Mouse (Mus musculus) heart, postnatal 10 days (tissue): Measurements from ENCODE around the gene Rest. TPM values are rescaled to one million over a fixed set of nuclear protein-coding genes. Genes with fewer than 3 reads are reported as not detected.

Experiments used
- DNase-seq, 2 experiments: peaks; one replicate each; pipeline ENCODE4 v3.0.0; 2021
- intact Hi-C: fragments of 180-260 bp; cut with DNase I; formaldehyde crosslinking; loops from one replicate; pipeline ENCODE4 v1.15.1; 2025
- total RNA-seq, 2 experiments: library from RNA; stranded (reverse); gene quantifications; 2 replicates each; pipeline ENCODE4 v1.2.3; 2021

Rest gene
- total RNA-seq, 2 experiments from 2014 or later = 22.6 to 27.8 TPM

- intact Hi-C loops = no loop called here
- no peak for DNase-seq
Measured at GRCm38 (mm10) chr5:77262105-77262504, 3.2 kb upstream of the Rest start.

DNA sequence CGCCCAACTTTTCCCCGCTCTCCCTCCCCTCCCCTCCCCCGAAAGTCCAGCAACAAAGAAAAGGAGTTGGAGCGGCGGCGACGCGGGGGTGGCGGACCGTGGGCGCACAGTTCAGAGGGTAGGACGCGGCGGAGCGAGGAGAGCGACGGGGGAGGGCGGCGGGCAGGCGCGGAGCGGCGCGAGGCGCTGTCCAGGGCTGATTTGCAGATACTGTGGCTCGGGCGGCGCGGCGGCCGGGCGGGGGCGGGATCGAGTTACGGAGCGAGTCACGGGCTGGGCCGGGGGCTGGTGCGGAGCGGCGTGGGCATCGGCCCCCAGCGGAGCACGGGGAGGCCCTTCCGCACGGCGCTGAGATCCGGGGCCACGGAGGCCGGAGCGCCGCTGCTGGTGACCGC, 377 bp downstream of the Rest start:
- intact Hi-C loops = no loop called here

DNA sequence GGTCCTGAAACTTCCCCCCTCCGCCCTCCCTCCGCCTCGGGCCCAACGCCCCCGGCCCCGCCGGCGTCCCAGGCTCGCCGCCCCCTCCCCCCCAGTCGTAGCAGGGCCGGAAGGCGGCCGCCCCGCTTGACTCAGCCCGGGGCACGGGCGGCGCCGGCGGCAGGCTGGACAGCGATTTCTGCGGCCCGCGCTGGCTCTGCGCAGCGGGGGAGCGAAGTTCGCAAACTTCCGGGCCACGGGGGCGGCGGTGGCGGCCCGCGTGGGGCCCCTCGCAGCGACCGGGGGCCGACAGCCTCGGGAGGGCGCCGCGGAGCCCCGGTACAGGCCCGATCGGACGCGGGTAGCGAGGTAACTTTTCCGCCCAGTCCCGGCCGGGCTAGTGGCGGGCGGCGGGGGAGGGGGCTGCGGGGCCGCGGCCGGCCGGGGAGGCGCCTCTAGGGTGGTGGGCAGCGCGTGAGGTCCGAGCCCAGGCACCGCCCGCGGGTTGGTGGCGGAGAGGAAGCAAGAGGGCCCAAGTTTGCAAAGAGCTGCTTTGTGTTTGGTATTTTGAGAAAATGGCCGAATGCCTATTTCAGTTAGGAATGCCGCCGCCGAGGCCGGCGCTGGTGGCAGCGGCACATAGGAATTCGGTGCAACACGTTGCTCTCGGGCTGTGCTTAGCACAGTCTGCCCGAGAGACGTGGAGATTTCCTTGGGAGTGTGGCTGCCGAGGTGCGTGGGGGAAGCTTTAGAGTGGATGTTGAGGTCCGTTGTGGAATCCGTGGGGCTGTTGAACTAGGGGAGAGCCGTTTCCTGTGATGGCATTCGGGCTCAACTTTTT, 985 bp downstream of the Rest start:
- peak; percentile 66 to 71 for DNase-seq
- intact Hi-C loops = no loop called here

More for the DNA sequence above, 377 bp downstream of the Rest start:
- peak; percentile 79 to 81 for DNase-seq

GRCm38 (mm10) chr5:77266886-77267401, 1.7 kb downstream of the Rest start:
- DNase-seq = peak; percentile 30 to 34
- intact Hi-C loops = no loop called here

DNA sequence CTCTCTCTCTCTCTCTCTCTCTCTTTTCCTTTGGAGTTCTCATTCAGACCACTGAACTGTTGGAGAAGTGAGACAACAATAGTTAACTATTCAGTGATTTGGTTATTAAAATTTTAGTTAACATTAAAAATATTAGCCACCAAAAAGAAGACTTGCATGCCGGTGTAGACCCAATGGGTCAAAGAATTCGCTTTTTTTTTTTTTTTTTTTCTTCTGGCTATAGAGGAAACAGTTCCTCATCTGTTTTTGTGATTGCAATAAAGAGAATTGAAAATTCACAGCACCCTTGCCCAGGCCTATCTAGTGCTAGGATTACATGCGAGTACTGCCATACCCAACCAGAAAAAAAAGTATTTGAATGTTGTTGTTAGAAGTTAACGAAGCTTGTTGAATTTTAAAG, 2.1 kb downstream of the Rest start:
- no peak for DNase-seq
- intact Hi-C loops = no loop called here

- DNase-seq = no peak
- intact Hi-C loops = no loop called here
Measured at GRCm38 (mm10) chr5:77267957-77268624, 2.8 kb downstream of the Rest start.

DNA sequence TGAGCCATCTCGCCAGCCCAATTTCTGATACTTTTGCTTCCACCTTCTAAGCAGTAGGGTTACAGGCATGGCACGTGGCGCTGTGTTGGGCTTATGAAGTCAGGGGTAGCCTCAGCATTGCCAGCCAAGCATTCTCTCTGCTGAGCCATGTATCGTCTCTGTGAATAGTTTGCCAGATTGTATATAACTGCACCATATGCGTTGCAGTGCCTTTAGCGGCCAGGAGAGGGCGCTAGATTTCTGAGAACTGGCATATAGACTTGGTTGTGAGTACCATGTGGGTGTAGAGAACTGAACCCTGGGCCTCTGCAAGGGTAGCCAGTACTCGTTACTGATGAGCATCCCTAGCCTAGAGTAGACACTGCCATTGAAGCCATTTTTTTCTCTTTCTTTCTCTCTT, 4.1 kb downstream of the Rest start:
- intact Hi-C loops = no loop called here
- DNase-seq = no peak

- no peak for DNase-seq
- intact Hi-C loops = no loop called here
Measured at GRCm38 (mm10) chr5:77273151-77273550, 7.9 kb downstream of the Rest start.

DNA sequence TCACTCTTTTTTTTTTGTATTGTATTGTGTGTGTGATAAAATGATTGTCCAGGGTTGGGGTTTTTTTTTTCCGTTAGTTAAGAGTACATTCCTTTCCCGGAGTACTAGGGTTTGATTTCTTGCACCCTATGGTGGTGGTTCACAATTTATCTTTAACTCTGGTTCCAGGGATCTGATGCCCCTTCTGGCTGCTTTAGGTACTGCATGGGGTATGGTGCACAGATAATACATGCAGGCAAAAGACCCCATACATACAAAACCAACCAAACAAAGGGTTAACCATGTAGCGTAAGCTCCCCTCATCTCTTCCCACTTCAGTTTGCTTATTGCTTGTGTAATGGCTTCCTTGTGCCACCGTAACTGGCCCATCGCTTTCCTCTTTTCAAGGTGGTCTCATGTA, 10.7 kb downstream of the Rest start:
- peak in 1 of 2 experiments; percentile 49 for DNase-seq
- intact Hi-C loops = no loop called here

- intact Hi-C loops = no loop called here
- DNase-seq = no peak
Measured at GRCm38 (mm10) chr5:77277204-77277603, 11.9 kb downstream of the Rest start.

- intact Hi-C loops = no loop called here
- no peak for DNase-seq
Measured at GRCm38 (mm10) chr5:77281518-77282174, 16.4 kb downstream of the Rest start.

GRCm38 (mm10) chr5:77282242-77282641, 17.0 kb downstream of the Rest start:
- intact Hi-C loops = no loop called here

GRCm38 (mm10) chr5:77285685-77286084, 20.4 kb downstream of the Rest start:
- no peak for DNase-seq

More at GRCm38 (mm10) chr5:77282242-77282641, 17.0 kb downstream of the Rest start:
- no peak for DNase-seq

DNA sequence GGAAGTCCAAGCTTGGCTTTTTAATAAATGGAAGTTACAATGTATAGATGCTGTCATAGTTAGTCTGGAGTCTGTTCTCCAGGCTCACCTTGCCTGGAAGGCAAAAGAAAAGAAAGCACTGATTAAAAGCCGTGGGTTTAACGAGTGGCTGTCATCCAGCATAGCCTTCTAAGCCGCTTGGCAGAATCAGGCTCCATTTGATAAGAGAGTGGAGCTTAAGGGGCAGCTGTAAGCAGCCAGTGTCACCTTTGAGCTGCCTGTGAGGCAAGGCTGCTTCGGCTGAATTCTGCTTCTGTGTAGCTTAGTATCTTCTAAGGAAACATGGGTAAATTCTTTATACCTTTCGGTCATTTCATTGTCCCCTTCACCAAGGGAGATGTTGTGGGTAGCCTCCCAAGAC, 21.6 kb downstream of the Rest start:
- intact Hi-C loops = no loop called here

More at GRCm38 (mm10) chr5:77285685-77286084, 20.4 kb downstream of the Rest start:
- intact Hi-C loops = no loop called here

GRCm38 (mm10) chr5:77287901-77288300, 22.6 kb downstream of the Rest start:
- no peak for DNase-seq
- intact Hi-C loops = no loop called here

More for the DNA sequence above, 21.6 kb downstream of the Rest start:
- DNase-seq = no peak

- intact Hi-C loops = no loop called here
Measured at GRCm38 (mm10) chr5:77289686-77290085, 24.4 kb downstream of the Rest start.

DNA sequence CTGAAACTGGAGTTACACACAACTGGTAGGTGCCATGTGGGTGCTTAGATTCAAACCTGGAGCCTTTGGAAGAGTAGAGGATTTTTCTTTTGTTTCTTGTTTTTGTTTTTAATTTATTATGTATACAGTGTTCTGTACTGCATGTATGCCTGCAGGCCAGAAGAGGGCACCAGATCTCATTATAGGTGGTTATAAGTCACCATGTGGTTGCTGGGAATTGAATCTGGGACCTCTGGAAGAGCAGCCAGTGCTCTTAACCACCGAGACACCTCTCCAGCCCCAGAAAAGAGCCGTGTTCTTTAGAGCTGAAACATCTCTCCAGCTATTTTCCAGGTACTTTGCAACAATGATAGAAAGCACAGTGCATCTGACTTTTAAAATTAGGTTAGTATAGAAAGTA, 25.3 kb downstream of the Rest start:
- intact Hi-C loops = no loop called here
- DNase-seq = no peak

More at GRCm38 (mm10) chr5:77289686-77290085, 24.4 kb downstream of the Rest start:
- no peak for DNase-seq

GRCm38 (mm10) chr5:77292803-77293522, 27.7 kb downstream of the Rest start:
- intact Hi-C loops = no loop called here
- DNase-seq = no peak

GRCm38 (mm10) chr5:77299486-77299885, 34.2 kb downstream of the Rest start:
- intact Hi-C loops = no loop called here
- no peak for DNase-seq

GRCm38 (mm10) chr5:77301296-77301903, 36.1 kb downstream of the Rest start:
- intact Hi-C loops = no loop called here

More at GRCm38 (mm10) chr5:77301296-77301903, 36.1 kb downstream of the Rest start:
- DNase-seq = no peak
